Comparison of ENCODE assay signal across 9 mouse cellular contexts in genomic region chr12:29527048-29527761, GRCm38 (mm10). TPM values are rescaled to one million over a fixed set of nuclear protein-coding genes. Genes with fewer than 3 reads are reported as not detected.
DNase-seq lines count a peak whose midpoint lies in the region; ATAC-seq and TF ChIP-seq lines count a peak whose summit lies in the region.
"Had no signal": no experiment of that assay in that cellular context is flagged by ENCODE, and none has a peak within 500 bp of the region (broad histone marks: within the 10 kb centered on the region; RNA-seq: fewer than 3 reads in every experiment).

No protein-coding gene starts in this region.

- no peak for TF ChIP-seq POLR2A in ES-Bruce4 (IDR thresholded peaks at IDR 0.05; ENCODE audit: insufficient read depth, low read length)

- H3K27ac ChIP-seq in ES-Bruce4 (ENCODE audit: insufficient read depth, low read length) = no peak overlapping the region
- peak overlapping the region; percentile 81 for H3K27ac ChIP-seq in forebrain, embryonic 11.5 days (ENCODE audit: low read depth, low read length)
- peak overlapping the region; percentile 99 for H3K27ac ChIP-seq in layer of hippocampus, adult 2 months
- H3K27ac ChIP-seq in midbrain, embryonic 13.5 days = peak overlapping the region; percentile 99

- no peaks in the 10 kb centered on the region for H3K36me3 ChIP-seq in ES-Bruce4 (ENCODE audit: control insufficient read depth, insufficient read depth, low read length, poor library complexity, severe bottlenecking)
- H3K36me3 ChIP-seq in forebrain, embryonic 11.5 days (ENCODE audit: control insufficient read depth, insufficient read depth, low read length) = no peaks in the 10 kb centered on the region
- no peaks in the 10 kb centered on the region for H3K36me3 ChIP-seq in midbrain, embryonic 13.5 days

- peak overlapping the region; percentile 12 for H3K4me3 ChIP-seq in ES-Bruce4 (ENCODE audit: low read depth, low read length)
- H3K4me3 ChIP-seq in forebrain, embryonic 11.5 days (ENCODE audit: low read depth, low read length) = peak overlapping the region; percentile 28
- peak overlapping the region; percentile 65 for H3K4me3 ChIP-seq in layer of hippocampus, adult 2 months
- H3K4me3 ChIP-seq in midbrain, embryonic 13.5 days (replicated peaks) = peak overlapping the region; percentile 56

- no peak for TF ChIP-seq CTCF in ES-Bruce4 (IDR thresholded peaks at IDR 0.05; ENCODE audit: low read depth, low read length)
- TF ChIP-seq CTCF in layer of hippocampus, adult 2 months (conservative IDR thresholded peaks at IDR 0.05) = no peak

- H3K9ac ChIP-seq in ES-Bruce4 (ENCODE audit: low read depth, poor library complexity, severe bottlenecking) = no peak overlapping the region
- H3K9ac ChIP-seq in forebrain, embryonic 11.5 days (ENCODE audit: low read length) = peak overlapping the region; percentile 53
- peak overlapping the region; percentile 83 for H3K9ac ChIP-seq in midbrain, embryonic 13.5 days (replicated peaks)

- peak; percentile 97 for DNase-seq in brain, adult 2 months (ENCODE audit: low read depth, low spot score)
- peak; percentile 77 for DNase-seq in forebrain, embryonic 11.5 days (ENCODE audit: low spot score)
- peak; percentile 70 to 73 for DNase-seq in layer of hippocampus, adult 2 months (ENCODE audit: low spot score in 2 of 2)
- no peak for DNase-seq in gastrocnemius, adult 8-10 months (ENCODE audit: low spot score in 2 of 2)
- no peak for DNase-seq in kidney, adult 8-10 months

- H3K9me3 ChIP-seq in ES-Bruce4 (replicated peaks; ENCODE audit: control insufficient read depth, insufficient read depth, low read length, poor library complexity, severe bottlenecking) = no peaks in the 10 kb centered on the region
- H3K9me3 ChIP-seq in forebrain, embryonic 11.5 days (ENCODE audit: control insufficient read depth, low read length) = no peaks in the 10 kb centered on the region
- no peaks in the 10 kb centered on the region for H3K9me3 ChIP-seq in midbrain, embryonic 13.5 days

- no peaks in the 10 kb centered on the region for H3K4me1 ChIP-seq in ES-Bruce4 (ENCODE audit: control insufficient read depth, insufficient read depth, low read length)
- 0 out of 2 replicates have a peak, but pooled peaks cover 3% of the 10 kb centered on the region for H3K4me1 ChIP-seq in forebrain, embryonic 11.5 days (replicated peaks; ENCODE audit: control insufficient read depth, insufficient read depth, low read length)
- peaks cover 30% of the 10 kb centered on the region for H3K4me1 ChIP-seq in midbrain, embryonic 13.5 days (replicated peaks)

- under 1% methylated on average over 27 of the region's 27 CpGs for WGBS in forebrain, embryonic 11.5 days
- under 1% methylated on average over 27 of the region's 27 CpGs for WGBS in midbrain, embryonic 13.5 days

- peak overlapping the region; percentile 63 for H3K4me2 ChIP-seq in forebrain, embryonic 11.5 days (ENCODE audit: low read depth, low read length, severe bottlenecking)
- H3K4me2 ChIP-seq in midbrain, embryonic 13.5 days (replicated peaks) = peak overlapping the region; percentile 67

- no peaks in the 10 kb centered on the region for H3K27me3 ChIP-seq in ES-Bruce4 (ENCODE audit: control insufficient read depth, insufficient read depth, low read length, poor library complexity, severe bottlenecking)
- peaks cover 13% of the 10 kb centered on the region for H3K27me3 ChIP-seq in forebrain, embryonic 11.5 days (ENCODE audit: control insufficient read depth, insufficient read depth, low read length)
- H3K27me3 ChIP-seq in midbrain, embryonic 13.5 days = 0 out of 2 replicates have a peak, but pooled peaks cover 3% of the 10 kb centered on the region

- TF ChIP-seq EP300 in ES-Bruce4 (IDR thresholded peaks at IDR 0.05; ENCODE audit: insufficient read depth, low read depth, low read length) = no peak

- peak; percentile 72 for ATAC-seq in forebrain, embryonic 11.5 days (replicated peaks; ENCODE audit: low FRiP score)
- ATAC-seq in midbrain, embryonic 13.5 days = peak; percentile 87
- no peak for ATAC-seq in megakaryocyte progenitor cell, adult 5-6 weeks (replicated peaks; ENCODE audit: poor library complexity)

RNA-seq across cellular contexts. Expression of gene Myt1l, which starts 1.0 kb away (rescaled TPM):
- polyA plus RNA-seq in ES-Bruce4 (2011; ENCODE audit: insufficient read depth, insufficient read length, low read depth, missing spikeins) = not detected in 2 replicates
- 18.7 and 22.3 TPM in 2 replicates for polyA plus RNA-seq in forebrain, embryonic 11.5 days (2014; fragmentation: Nextera tagmentation; extraction: Ambion mirVana)
- total RNA-seq in layer of hippocampus, adult 2 months (2021) = 100 to 1,000 TPM; 228 to 229 TPM
- polyA plus RNA-seq in midbrain, embryonic 13.5 days (2015; fragmentation: Nextera tagmentation; extraction: Ambion mirVana) = 177 and 191 TPM in 2 replicates
- total RNA-seq in megakaryocyte progenitor cell, adult 5-6 weeks (2015) = not detected in 2 replicates
- not detected in 2 replicates for total RNA-seq in megakaryocyte progenitor cell, adult 5-6 weeks (2017)
- under 1 TPM in 1 of 4 experiments, not detected in 3; 0.35 TPM for total RNA-seq in gastrocnemius, adult 8-10 months (2022)
- total RNA-seq: neutrophil, adult 5-6 weeks had no signal

Comparison
In these comparisons a context has a peak if more than half of its experiments do, and no peak if none do; other contexts are left out.
1. H3K4me3 ChIP-seq: peak in every context shown above with its lines; median percentile 65 in layer of hippocampus, adult 2 months; 56 in midbrain, embryonic 13.5 days; 28 in forebrain, embryonic 11.5 days; 12 in ES-Bruce4.
2. DNase-seq: peak in brain, adult 2 months (single experiment), forebrain, embryonic 11.5 days (single experiment) and layer of hippocampus, adult 2 months (2 of 2); none in gastrocnemius, adult 8-10 months (0 of 2) and kidney, adult 8-10 months (0 of 2).
3. RNA of gene Myt1l, which starts 1.0 kb away (total RNA-seq): 228 to 229 TPM in layer of hippocampus, adult 2 months; 0.35 TPM in gastrocnemius, adult 8-10 months and not detected in megakaryocyte progenitor cell, adult 5-6 weeks; every median in the first group is over 100 times any median in the second.